Mouse (Mus musculus) neural tube, embryonic 12.5 days (tissue): ENCODE data around the gene Fras1. TPM values are rescaled to one million over a fixed set of nuclear protein-coding genes. Genes with fewer than 3 reads are reported as not detected.

ENCODE experiments used
- ATAC-seq: fragments of 200-750 bp; cut with Nextera tagmentation; 2 replicates; pipeline ENCODE4 v1.8.0; 2017; ENCODE audit warnings: low read depth, mild to moderate bottlenecking, moderate TSS enrichment, moderate library complexity; ENCODE audit not compliant: low FRiP score
- H3K27ac ChIP-seq: fragments of 300-500 bp; sonication (generic); 2 replicates; pipeline ENCODE4 v1.5.1; 2016
- H3K27me3 ChIP-seq: fragments of 300-500 bp; sonication (generic); replicated peaks from 2 replicates; pipeline ENCODE4 v1.6.1; 2016; ENCODE audit warnings: mild to moderate bottlenecking
- H3K36me3 ChIP-seq: fragments of 300-500 bp; sonication (generic); 2 replicates; pipeline ENCODE4 v1.6.1; 2016; ENCODE audit warnings: mild to moderate bottlenecking
- H3K4me1 ChIP-seq: fragments of 300-500 bp; sonication (generic); 2 replicates; pipeline ENCODE4 v1.6.1; 2016
- H3K4me2 ChIP-seq: fragments of 300-500 bp; sonication (generic); replicated peaks from 2 replicates; pipeline ENCODE4 v1.6.1; 2016; ENCODE audit warnings: mild to moderate bottlenecking
- H3K4me3 ChIP-seq: fragments of 300-500 bp; sonication (generic); 2 replicates; pipeline ENCODE4 v1.5.1; 2016
- H3K9ac ChIP-seq: fragments of 300-500 bp; sonication (generic); 2 replicates; pipeline ENCODE4 v1.6.1; 2016; ENCODE audit warnings: mild to moderate bottlenecking
- H3K9me3 ChIP-seq: fragments of 300-500 bp; sonication (generic); 2 replicates; pipeline ENCODE4 v1.6.1; 2016; ENCODE audit warnings: mild to moderate bottlenecking
- WGBS: fragments of 180-500 bp; shearing (Covaris S2); methylation state at CpG from one replicate; pipeline ENCODE4 v1.1.7; 2016; 5-methylcytosine and 5-hydroxymethylcytosine counted together
- polyA plus RNA-seq: library from polyadenylated mRNA; unstranded; fragments of >200 nt; fragmentation: Nextera tagmentation; extraction: Ambion mirVana; gene quantifications from 2 replicates; pipeline ENCODE4 v1.2.1, GENCODE M21; 2016

The Fras1 gene
- 4.9 and 6.4 TPM in 2 replicates for polyA plus RNA-seq

- Histone ChIP-seq H3K27ac (0 out of 2 replicates have a peak within 1 kb of the TSS, but pooled peaks have one; percentile 42), H3K27me3 (peaks cover 5% of the 10 kb centered on the region; the same call in 1 of the 2 replicates), H3K4me1 (peaks cover 12% of the 10 kb centered on the region), H3K4me3 (peak within 1 kb of the TSS; percentile 54), H3K4me2 (peak within 1 kb of the TSS; percentile 96), H3K36me3 (no peaks in the 10 kb centered on the region), H3K9me3 (no peaks in the 10 kb centered on the region), H3K9ac (peak within 1 kb of the TSS; percentile 59)
- 0% methylated on average over 16 of the region's 16 CpGs for WGBS
- peak; percentile 67 for ATAC-seq
Measured at GRCm38 (mm10) chr5:96373567-96373985, at the start of gene Fras1. Gene Fras1 (plus strand): TSS chr5:96373955.

- no peaks in the 10 kb centered on the region for H3K27me3 ChIP-seq
- H3K4me2 ChIP-seq, result no peak overlapping the region
- no peak for ATAC-seq
- H3K4me3 ChIP-seq, result no peak overlapping the region
- no peaks in the 10 kb centered on the region for H3K4me1 ChIP-seq
- 90% methylated on average over 25 of the region's 25 CpGs for WGBS
- no peak overlapping the region for H3K9ac ChIP-seq
- H3K9me3 ChIP-seq, result no peaks in the 10 kb centered on the region
- no peaks in the 10 kb centered on the region for H3K36me3 ChIP-seq
- no peak overlapping the region for H3K27ac ChIP-seq
Measured at GRCm38 (mm10) chr5:96331048-96331737, 42.6 kb upstream of the Fras1 start.

- no peaks in the 10 kb centered on the region for H3K4me1 ChIP-seq
- WGBS, result 84% methylated on average over 5 of the region's 5 CpGs
- no peak overlapping the region for H3K4me3 ChIP-seq
- H3K9ac ChIP-seq, result no peak overlapping the region
- H3K27me3 ChIP-seq, result no peaks in the 10 kb centered on the region
- H3K36me3 ChIP-seq, result no peaks in the 10 kb centered on the region
- no peak overlapping the region for H3K27ac ChIP-seq
- H3K4me2 ChIP-seq, result no peak overlapping the region
- no peaks in the 10 kb centered on the region for H3K9me3 ChIP-seq
- no peak for ATAC-seq
Measured at GRCm38 (mm10) chr5:96331738-96332070, 42.1 kb upstream of the Fras1 start.

- Histone ChIP-seq H3K4me1 (no peaks in the 10 kb centered on the region), H3K27ac (no peak overlapping the region), H3K4me2 (no peak overlapping the region), H3K9ac (no peak overlapping the region), H3K4me3 (no peak overlapping the region), H3K36me3 (no peaks in the 10 kb centered on the region), H3K9me3 (no peaks in the 10 kb centered on the region), H3K27me3 (no peaks in the 10 kb centered on the region)
- ATAC-seq, result no peak
- 59% methylated on average over 3 of the region's 3 CpGs for WGBS
Measured at GRCm38 (mm10) chr5:96333963-96334362, 39.8 kb upstream of the Fras1 start.

- no peak overlapping the region for H3K4me2 ChIP-seq
- H3K27me3 ChIP-seq, result no peaks in the 10 kb centered on the region
- H3K9ac ChIP-seq, result no peak overlapping the region
- H3K9me3 ChIP-seq, result no peaks in the 10 kb centered on the region
- no peak overlapping the region for H3K27ac ChIP-seq
- H3K4me3 ChIP-seq, result no peak overlapping the region
- no peaks in the 10 kb centered on the region for H3K36me3 ChIP-seq
- no peak for ATAC-seq
- H3K4me1 ChIP-seq, result no peaks in the 10 kb centered on the region
- WGBS, result 94% methylated on average over 6 of the region's 6 CpGs
Measured at GRCm38 (mm10) chr5:96340564-96340963, 33.2 kb upstream of the Fras1 start.

- Histone ChIP-seq H3K9me3 (no peaks in the 10 kb centered on the region), H3K27me3 (no peaks in the 10 kb centered on the region), H3K4me1 (no peaks in the 10 kb centered on the region), H3K4me2 (no peak overlapping the region), H3K4me3 (no peak overlapping the region), H3K36me3 (no peaks in the 10 kb centered on the region), H3K27ac (no peak overlapping the region), H3K9ac (no peak overlapping the region)
- no peak for ATAC-seq
- WGBS, result 59% methylated on average over 2 of the region's 2 CpGs
Measured at GRCm38 (mm10) chr5:96344983-96345382, 28.8 kb upstream of the Fras1 start.

- Histone ChIP-seq H3K9ac (no peak overlapping the region), H3K27me3 (no peaks in the 10 kb centered on the region), H3K4me2 (no peak overlapping the region), H3K9me3 (no peaks in the 10 kb centered on the region), H3K4me1 (no peaks in the 10 kb centered on the region), H3K27ac (no peak overlapping the region), H3K36me3 (no peaks in the 10 kb centered on the region), H3K4me3 (no peak overlapping the region)
- ATAC-seq, result no peak
Measured at GRCm38 (mm10) chr5:96351963-96352362, 21.8 kb upstream of the Fras1 start.

GRCm38 (mm10) chr5:96363950-96364349 lies 9.8 kb upstream of the Fras1 start:
- Histone ChIP-seq H3K9ac (no peak overlapping the region), H3K36me3 (no peaks in the 10 kb centered on the region), H3K27me3 (no peaks in the 10 kb centered on the region), H3K4me2 (no peak overlapping the region), H3K9me3 (no peaks in the 10 kb centered on the region), H3K4me1 (no peaks in the 10 kb centered on the region), H3K27ac (no peak overlapping the region), H3K4me3 (no peak overlapping the region)
- 76% methylated on average over 4 of the region's 4 CpGs for WGBS
- no peak for ATAC-seq

GRCm38 (mm10) chr5:96365590-96365989 lies 8.2 kb upstream of the Fras1 start:
- Histone ChIP-seq H3K36me3 (no peaks in the 10 kb centered on the region), H3K4me2 (no peak overlapping the region), H3K9ac (no peak overlapping the region), H3K27ac (no peak overlapping the region), H3K27me3 (no peaks in the 10 kb centered on the region), H3K4me1 (no peaks in the 10 kb centered on the region), H3K4me3 (no peak overlapping the region), H3K9me3 (no peaks in the 10 kb centered on the region)
- no peak for ATAC-seq
- 86% methylated on average over 5 of the region's 5 CpGs for WGBS

GRCm38 (mm10) chr5:96367260-96367659 lies 6.5 kb upstream of the Fras1 start:
- no peak for ATAC-seq
- H3K4me3 ChIP-seq, result no peak overlapping the region
- no peak overlapping the region for H3K9ac ChIP-seq
- no peaks in the 10 kb centered on the region for H3K4me1 ChIP-seq
- H3K36me3 ChIP-seq, result no peaks in the 10 kb centered on the region
- H3K9me3 ChIP-seq, result no peaks in the 10 kb centered on the region
- H3K27me3 ChIP-seq, result no peaks in the 10 kb centered on the region
- H3K4me2 ChIP-seq, result no peak overlapping the region
- no peak overlapping the region for H3K27ac ChIP-seq

GRCm38 (mm10) chr5:96373106-96373505 lies 649 bp upstream of the Fras1 start:
- Histone ChIP-seq H3K9ac (no peak overlapping the region), H3K36me3 (no peaks in the 10 kb centered on the region), H3K9me3 (no peaks in the 10 kb centered on the region), H3K4me1 (peaks cover 12% of the 10 kb centered on the region), H3K27me3 (peaks cover 5% of the 10 kb centered on the region; the same call in 1 of the 2 replicates), H3K4me3 (peak overlapping the region; percentile 54; the same call in 1 of the 2 replicates), H3K4me2 (peak overlapping the region; percentile 96), H3K27ac (no peak overlapping the region)
- no peak; the same call in 1 of the 2 replicates for ATAC-seq
- WGBS, result 33% methylated on average over 6 of the region's 6 CpGs

- H3K36me3 ChIP-seq, result no peaks in the 10 kb centered on the region
- WGBS, result under 1% methylated on average over 84 of the region's 84 CpGs
- peak; percentile 87 for ATAC-seq
- no peaks in the 10 kb centered on the region for H3K9me3 ChIP-seq
- H3K9ac ChIP-seq, result peak overlapping the region; percentile 59
- H3K4me3 ChIP-seq, result peak overlapping the region; percentile 54
- peaks cover 5% of the 10 kb centered on the region; the same call in 1 of the 2 replicates for H3K27me3 ChIP-seq
- H3K27ac ChIP-seq, result 0 out of 2 replicates have a peak overlapping the region, but pooled peaks have one; percentile 42
- peak overlapping the region; percentile 96 for H3K4me2 ChIP-seq
- peaks cover 12% of the 10 kb centered on the region for H3K4me1 ChIP-seq
Measured at GRCm38 (mm10) chr5:96373986-96374901, 489 bp downstream of the Fras1 start.
